Mouse (Mus musculus): ENCODE results near the gene Gm11020. TPM values are rescaled to one million over a fixed set of nuclear protein-coding genes. Genes with fewer than 3 reads are reported as not detected.

Gene Gm11020
- polyA plus RNA-seq, 1 experiment from 2014 or later, result not detected

DNA sequence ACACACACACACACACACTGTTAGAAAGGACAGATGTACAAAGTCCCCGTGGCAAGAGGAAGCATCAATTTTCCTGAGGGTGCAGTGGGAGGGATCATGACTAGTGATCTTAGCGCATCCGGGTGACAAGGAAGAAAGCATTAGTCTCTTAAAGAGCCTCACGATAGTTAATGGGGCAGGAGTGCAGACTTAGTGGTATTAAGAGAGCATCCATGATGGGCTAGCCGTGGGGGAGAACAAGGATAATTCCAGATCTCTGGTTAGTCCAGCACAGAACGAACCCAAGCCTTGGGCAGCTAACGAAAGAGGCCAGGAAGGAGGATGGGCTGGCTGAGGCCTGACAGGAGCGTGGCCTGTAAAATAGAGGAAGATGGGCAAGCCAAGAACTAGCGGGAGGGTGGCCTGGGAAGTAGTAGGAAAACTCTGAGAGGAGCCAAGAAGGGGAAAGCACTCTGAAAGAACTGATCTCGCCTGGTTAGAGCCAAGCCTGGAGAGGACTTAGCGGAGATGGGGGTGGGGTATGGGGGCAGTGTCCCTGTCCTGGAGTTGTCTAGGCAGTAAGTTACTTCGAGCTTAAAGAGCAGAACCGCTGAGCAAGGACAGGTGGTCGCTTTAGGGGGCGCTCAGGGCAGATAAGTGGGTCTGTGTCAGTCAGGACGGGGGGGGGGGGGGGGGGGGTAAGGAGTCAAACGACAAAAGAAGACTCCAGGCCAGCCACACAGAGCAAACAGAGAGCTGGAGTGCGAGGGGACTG, 18.0 kb downstream of the Gm11020 start, which contains the start of gene Cmtm3:
Gene Cmtm3 (plus strand): TSS at position 182 of the 754 bp plus-strand sequence.
- H3K9me3 ChIP-seq (ENCODE audit: low read depth, low read length), result no peaks in the 10 kb centered on the region
- 13% methylated on average over 17 of the region's 18 CpGs for WGBS
- H3K27ac ChIP-seq (ENCODE audit: low read depth), result peak within 1 kb of the TSS; percentile 94
- H3K27me3 ChIP-seq (ENCODE audit: insufficient read depth, low read length), result no peaks in the 10 kb centered on the region
- H3K9ac ChIP-seq, result peak within 1 kb of the TSS; percentile 90
- peak within 1 kb of the TSS; percentile 72 for H3K4me2 ChIP-seq
- ATAC-seq (ENCODE audit: insufficient read depth) (peak; percentile 4; the same call in 1 of the 2 replicates), DNase-seq (peak; percentile 46)
- H3K4me3 ChIP-seq (ENCODE audit: low read depth, low read length), result peak within 1 kb of the TSS; percentile 70
- TF ChIP-seq CTCF (IDR thresholded peaks at IDR 0.05; ENCODE audit: low read depth), result no peak
- no peaks in the 10 kb centered on the region for H3K4me1 ChIP-seq (ENCODE audit: insufficient read depth)
- peaks cover 14% of the 10 kb centered on the region; the same call in 1 of the 2 replicates for H3K36me3 ChIP-seq (ENCODE audit: insufficient read depth)

- no peak for TF ChIP-seq CTCF (IDR thresholded peaks at IDR 0.05; ENCODE audit: low read depth)
- peak overlapping the region; percentile 90 for H3K9ac ChIP-seq
- H3K36me3 ChIP-seq (ENCODE audit: insufficient read depth), result peaks cover 19% of the 10 kb centered on the region
- no peaks in the 10 kb centered on the region for H3K9me3 ChIP-seq (ENCODE audit: low read depth, low read length)
- H3K4me2 ChIP-seq, result peak overlapping the region; percentile 72
- no peaks in the 10 kb centered on the region for H3K4me1 ChIP-seq (ENCODE audit: insufficient read depth)
- peak overlapping the region; percentile 70 for H3K4me3 ChIP-seq (ENCODE audit: low read depth, low read length)
- DNase-seq (no peak), ATAC-seq (ENCODE audit: insufficient read depth) (no peak)
- 2% methylated on average over 6 of the region's 6 CpGs for WGBS
- H3K27me3 ChIP-seq (ENCODE audit: insufficient read depth, low read length), result no peaks in the 10 kb centered on the region
- H3K27ac ChIP-seq (ENCODE audit: low read depth), result peak overlapping the region; percentile 94
Measured at GRCm38 (mm10) chr8:104339983-104340232, 18.5 kb downstream of the Gm11020 start.

DNA sequence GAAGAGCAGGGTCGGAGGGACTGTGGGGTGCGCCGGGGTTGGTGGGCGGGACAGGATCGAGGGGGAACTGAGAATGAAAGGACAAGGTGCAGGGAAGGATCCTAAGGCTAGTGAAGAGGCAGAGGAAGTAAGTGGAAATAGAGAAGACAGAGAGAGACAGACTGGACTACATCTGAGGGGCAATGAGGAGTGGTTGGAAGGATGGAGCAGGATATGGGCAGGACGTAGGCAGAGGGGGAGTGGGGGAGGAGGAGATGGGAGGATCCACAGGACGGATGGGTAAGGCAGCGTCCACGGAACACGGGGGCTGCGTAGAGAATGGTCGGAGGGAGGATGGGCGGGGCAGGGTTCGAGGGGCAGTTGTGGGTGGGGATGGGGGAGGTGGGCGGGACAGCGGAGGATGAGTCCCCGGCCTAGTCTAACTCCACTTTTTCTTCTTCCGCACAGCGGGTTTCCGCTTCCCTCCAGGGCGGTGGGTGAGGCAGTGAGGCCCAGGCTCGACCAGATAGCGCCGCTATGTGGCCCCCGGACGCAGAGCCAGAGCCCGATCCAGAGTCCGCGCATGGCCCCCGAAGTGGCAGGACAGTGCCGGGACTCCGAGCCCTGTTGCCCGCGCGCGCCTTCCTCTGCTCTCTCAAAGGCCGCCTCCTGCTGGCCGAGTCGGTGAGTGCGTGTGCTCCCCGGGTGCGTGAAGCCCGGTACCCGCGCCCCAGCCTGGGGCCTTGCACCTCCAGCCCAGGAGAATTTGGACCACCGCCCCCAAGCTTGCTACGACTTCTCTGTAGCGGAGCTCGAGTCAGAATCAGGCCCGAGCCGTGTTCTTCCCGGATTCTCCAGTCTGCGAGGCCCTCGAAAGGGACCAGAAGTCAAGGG, 19.1 kb downstream of the Gm11020 start:
- Histone ChIP-seq H3K4me2 (peak overlapping the region; percentile 72), H3K9me3 (ENCODE audit: low read depth, low read length) (no peaks in the 10 kb centered on the region), H3K4me3 (ENCODE audit: low read depth, low read length) (peak overlapping the region; percentile 70), H3K4me1 (ENCODE audit: insufficient read depth) (no peaks in the 10 kb centered on the region), H3K27me3 (ENCODE audit: insufficient read depth, low read length) (no peaks in the 10 kb centered on the region), H3K9ac (peak overlapping the region; percentile 90), H3K36me3 (ENCODE audit: insufficient read depth) (peaks cover 24% of the 10 kb centered on the region), H3K27ac (ENCODE audit: low read depth) (peak overlapping the region; percentile 94)
- DNase-seq (peak; percentile 88), ATAC-seq (ENCODE audit: insufficient read depth) (peak; percentile 85)
- WGBS, result under 1% methylated on average over 52 of the region's 54 CpGs
- peak; percentile 74 for TF ChIP-seq CTCF (IDR thresholded peaks at IDR 0.05; ENCODE audit: low read depth)

- TF ChIP-seq CTCF (IDR thresholded peaks at IDR 0.05; ENCODE audit: low read depth), result no peak
- H3K27me3 ChIP-seq (ENCODE audit: insufficient read depth, low read length), result no peaks in the 10 kb centered on the region
- no peaks in the 10 kb centered on the region for H3K4me1 ChIP-seq (ENCODE audit: insufficient read depth)
- H3K4me3 ChIP-seq (ENCODE audit: low read depth, low read length), result peak overlapping the region; percentile 70
- DNase-seq (peak; percentile 88), ATAC-seq (ENCODE audit: insufficient read depth) (peak; percentile 64)
- H3K9me3 ChIP-seq (ENCODE audit: low read depth, low read length), result no peaks in the 10 kb centered on the region
- H3K36me3 ChIP-seq (ENCODE audit: insufficient read depth), result peaks cover 28% of the 10 kb centered on the region
- H3K4me2 ChIP-seq, result peak overlapping the region; percentile 72
- peak overlapping the region; percentile 94 for H3K27ac ChIP-seq (ENCODE audit: low read depth)
- peak overlapping the region; percentile 90 for H3K9ac ChIP-seq
- under 1% methylated on average over 24 of the region's 24 CpGs for WGBS
Measured at GRCm38 (mm10) chr8:104341106-104341561, 19.8 kb downstream of the Gm11020 start.

DNA sequence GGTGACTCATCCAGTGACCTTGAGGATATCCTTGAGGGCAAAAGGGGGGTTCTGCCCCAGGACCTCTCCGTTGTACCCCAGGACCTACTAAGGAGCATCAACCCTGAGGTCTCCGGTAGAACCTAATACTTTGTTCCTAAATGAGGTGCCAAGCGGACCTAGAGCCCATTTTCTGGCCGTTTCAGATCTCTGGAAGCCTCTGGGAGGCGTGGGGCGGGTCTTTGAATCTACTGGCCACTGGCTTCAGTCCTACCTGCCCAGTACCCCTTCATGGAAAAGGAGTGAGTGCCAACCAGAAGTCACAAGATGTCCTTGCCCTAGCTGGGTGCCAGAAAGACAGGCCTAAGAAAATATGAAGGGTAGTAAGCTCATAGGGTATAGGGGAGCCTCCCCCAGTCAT, 20.3 kb downstream of the Gm11020 start:
- peak overlapping the region; percentile 72 for H3K4me2 ChIP-seq
- no peak for TF ChIP-seq CTCF (IDR thresholded peaks at IDR 0.05; ENCODE audit: low read depth)
- H3K4me3 ChIP-seq (ENCODE audit: low read depth, low read length), result peak overlapping the region; percentile 70
- peaks cover 33% of the 10 kb centered on the region for H3K36me3 ChIP-seq (ENCODE audit: insufficient read depth)
- no peaks in the 10 kb centered on the region for H3K4me1 ChIP-seq (ENCODE audit: insufficient read depth)
- ATAC-seq (ENCODE audit: insufficient read depth) (no peak), DNase-seq (no peak)
- H3K27ac ChIP-seq (ENCODE audit: low read depth), result peak overlapping the region; percentile 3; the same call in 1 of the 2 replicates
- H3K9ac ChIP-seq, result peak overlapping the region; percentile 13; the same call in 1 of the 2 replicates
- H3K9me3 ChIP-seq (ENCODE audit: low read depth, low read length), result no peaks in the 10 kb centered on the region
- 38% methylated on average over 6 of the region's 6 CpGs for WGBS
- H3K27me3 ChIP-seq (ENCODE audit: insufficient read depth, low read length), result no peaks in the 10 kb centered on the region

DNA sequence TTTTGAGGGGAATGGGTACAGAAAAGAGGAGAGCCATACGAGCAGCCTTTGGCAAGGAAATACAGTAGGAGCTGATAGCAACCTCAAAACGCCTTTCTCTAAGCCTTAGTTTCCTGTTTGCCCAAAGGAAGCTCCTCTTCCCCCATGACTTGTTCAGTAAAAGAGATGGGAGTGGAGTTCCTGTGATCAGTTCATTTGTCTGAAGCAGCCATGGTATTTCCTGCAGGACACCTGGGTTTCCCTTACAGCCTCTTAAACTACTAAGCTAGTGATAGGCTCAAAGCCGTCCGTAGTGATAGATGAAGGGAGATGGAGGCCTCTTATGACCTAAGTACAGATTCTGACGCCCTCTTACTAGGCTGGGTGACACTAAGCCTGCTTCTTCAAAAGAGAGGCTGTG, 21.1 kb downstream of the Gm11020 start:
- no peak for TF ChIP-seq CTCF (IDR thresholded peaks at IDR 0.05; ENCODE audit: low read depth)
- H3K4me1 ChIP-seq (ENCODE audit: insufficient read depth), result no peaks in the 10 kb centered on the region
- H3K27me3 ChIP-seq (ENCODE audit: insufficient read depth, low read length), result no peaks in the 10 kb centered on the region
- H3K36me3 ChIP-seq (ENCODE audit: insufficient read depth), result peaks cover 40% of the 10 kb centered on the region
- no peak overlapping the region for H3K4me3 ChIP-seq (ENCODE audit: low read depth, low read length)
- H3K9ac ChIP-seq, result no peak overlapping the region
- WGBS, result 58% methylated on average over 5 of the region's 5 CpGs
- no peak for DNase-seq
- H3K4me2 ChIP-seq, result 0 out of 2 replicates have a peak overlapping the region, but pooled peaks have one; percentile 7
- H3K27ac ChIP-seq (ENCODE audit: low read depth), result no peak overlapping the region
- no peaks in the 10 kb centered on the region for H3K9me3 ChIP-seq (ENCODE audit: low read depth, low read length)
- ATAC-seq (ENCODE audit: insufficient read depth), result no peak

GRCm38 (mm10) chr8:104343957-104344356, 22.6 kb downstream of the Gm11020 start:
- Histone ChIP-seq H3K9ac (no peak overlapping the region), H3K4me3 (ENCODE audit: low read depth, low read length) (no peak overlapping the region), H3K27ac (ENCODE audit: low read depth) (no peak overlapping the region), H3K4me1 (ENCODE audit: insufficient read depth) (no peaks in the 10 kb centered on the region), H3K36me3 (ENCODE audit: insufficient read depth) (peaks cover 45% of the 10 kb centered on the region), H3K9me3 (ENCODE audit: low read depth, low read length) (no peaks in the 10 kb centered on the region), H3K27me3 (ENCODE audit: insufficient read depth, low read length) (no peaks in the 10 kb centered on the region), H3K4me2 (no peak overlapping the region)
- peak; percentile 7; the same call in 1 of the 2 replicates for ATAC-seq (ENCODE audit: insufficient read depth)
- WGBS, result 13% methylated on average over 7 of the region's 7 CpGs
- peak; percentile 94 for DNase-seq
- TF ChIP-seq CTCF (IDR thresholded peaks at IDR 0.05; ENCODE audit: low read depth), result peak; percentile 96
